Mouse (Mus musculus): ENCODE results near the gene Fosb. TPM values are rescaled to one million over a fixed set of nuclear protein-coding genes. Genes with fewer than 3 reads are reported as not detected.
A peak's percentile ranks its signal among the peaks of the same experiment; 100 is the strongest.

Fosb gene
- total and polyA plus RNA-seq, 2 experiments, result 0.06 to 0.09 TPM

GRCm38 (mm10) chr7:19300501-19301421 lies 9.1 kb downstream of the Fosb start:
- Histone ChIP-seq H3K27me3 (ENCODE audit: control insufficient read depth, insufficient read depth, low read length) (no peaks in the 10 kb centered on the region), H3K36me3 (ENCODE audit: control insufficient read depth, insufficient read depth, low read length) (no peaks in the 10 kb centered on the region), H3K4me3 (ENCODE audit: insufficient read depth, low read depth, low read length) (peak overlapping the region; percentile 55), H3K79me2 (ENCODE audit: control insufficient read depth, insufficient read depth, low read length) (no peaks in the 10 kb centered on the region), H3K9ac (ENCODE audit: low read depth, low read length) (no peak overlapping the region), H3K27ac (replicated peaks; ENCODE audit: insufficient read depth, low read depth, low read length) (no peak overlapping the region), H3K4me1 (ENCODE audit: control insufficient read depth, insufficient read depth, low read length) (no peaks in the 10 kb centered on the region)
- TF ChIP-seq CTCF (IDR thresholded peaks at IDR 0.05; ENCODE audit: low read depth, low read length), result peak; percentile 98
- TF ChIP-seq POLR2A (IDR thresholded peaks at IDR 0.05; ENCODE audit: extremely low read depth, insufficient read depth, low read length), result no peak
- DNase-seq (ENCODE audit: extremely low read depth, low read depth, low spot score), result peak; percentile 83
- under 1% methylated on average over 29 of the region's 29 CpGs for WGBS

- peak; percentile 49 for DNase-seq (ENCODE audit: extremely low read depth, low read depth, low spot score)
- no peaks in the 10 kb centered on the region for H3K79me2 ChIP-seq (ENCODE audit: control insufficient read depth, insufficient read depth, low read length)
- no peak overlapping the region for H3K4me3 ChIP-seq (ENCODE audit: insufficient read depth, low read depth, low read length)
- H3K9ac ChIP-seq (ENCODE audit: low read depth, low read length), result no peak overlapping the region
- 13% methylated on average over 3 of the region's 3 CpGs for WGBS
- H3K27me3 ChIP-seq (ENCODE audit: control insufficient read depth, insufficient read depth, low read length), result no peaks in the 10 kb centered on the region
- H3K27ac ChIP-seq (replicated peaks; ENCODE audit: insufficient read depth, low read depth, low read length), result no peak overlapping the region
- no peaks in the 10 kb centered on the region for H3K36me3 ChIP-seq (ENCODE audit: control insufficient read depth, insufficient read depth, low read length)
- no peaks in the 10 kb centered on the region for H3K4me1 ChIP-seq (ENCODE audit: control insufficient read depth, insufficient read depth, low read length)
- no peak for TF ChIP-seq POLR2A (IDR thresholded peaks at IDR 0.05; ENCODE audit: extremely low read depth, insufficient read depth, low read length)
- TF ChIP-seq CTCF (IDR thresholded peaks at IDR 0.05; ENCODE audit: low read depth, low read length), result peak; percentile 61
Measured at GRCm38 (mm10) chr7:19299194-19299593, 10.7 kb downstream of the Fosb start.

- Histone ChIP-seq H3K27ac (replicated peaks; ENCODE audit: insufficient read depth, low read depth, low read length) (no peak overlapping the region), H3K79me2 (ENCODE audit: control insufficient read depth, insufficient read depth, low read length) (no peaks in the 10 kb centered on the region), H3K36me3 (ENCODE audit: control insufficient read depth, insufficient read depth, low read length) (no peaks in the 10 kb centered on the region), H3K9ac (ENCODE audit: low read depth, low read length) (no peak overlapping the region), H3K4me3 (ENCODE audit: insufficient read depth, low read depth, low read length) (no peak overlapping the region), H3K4me1 (ENCODE audit: control insufficient read depth, insufficient read depth, low read length) (no peaks in the 10 kb centered on the region), H3K27me3 (ENCODE audit: control insufficient read depth, insufficient read depth, low read length) (no peaks in the 10 kb centered on the region)
- TF ChIP-seq POLR2A (IDR thresholded peaks at IDR 0.05; ENCODE audit: extremely low read depth, insufficient read depth, low read length), result no peak
- no peak for TF ChIP-seq CTCF (IDR thresholded peaks at IDR 0.05; ENCODE audit: low read depth, low read length)
- WGBS, result 85% methylated on average over 5 of the region's 5 CpGs
- no peak for DNase-seq (ENCODE audit: extremely low read depth, low read depth, low spot score)
Measured at GRCm38 (mm10) chr7:19297794-19298193, 12.1 kb downstream of the Fosb start.

GRCm38 (mm10) chr7:19297034-19297433 lies 12.8 kb downstream of the Fosb start:
- WGBS, result 89% methylated on average over 6 of the region's 6 CpGs
- H3K4me3 ChIP-seq (ENCODE audit: insufficient read depth, low read depth, low read length), result no peak overlapping the region
- H3K27me3 ChIP-seq (ENCODE audit: control insufficient read depth, insufficient read depth, low read length), result no peaks in the 10 kb centered on the region
- H3K36me3 ChIP-seq (ENCODE audit: control insufficient read depth, insufficient read depth, low read length), result no peaks in the 10 kb centered on the region
- H3K79me2 ChIP-seq (ENCODE audit: control insufficient read depth, insufficient read depth, low read length), result no peaks in the 10 kb centered on the region
- DNase-seq (ENCODE audit: extremely low read depth, low read depth, low spot score), result no peak
- H3K4me1 ChIP-seq (ENCODE audit: control insufficient read depth, insufficient read depth, low read length), result no peaks in the 10 kb centered on the region
- H3K27ac ChIP-seq (replicated peaks; ENCODE audit: insufficient read depth, low read depth, low read length), result no peak overlapping the region
- TF ChIP-seq POLR2A (IDR thresholded peaks at IDR 0.05; ENCODE audit: extremely low read depth, insufficient read depth, low read length) (no peak), CTCF (IDR thresholded peaks at IDR 0.05; ENCODE audit: low read depth, low read length) (no peak)
- no peak overlapping the region for H3K9ac ChIP-seq (ENCODE audit: low read depth, low read length)

- 17% methylated on average over 22 of the region's 22 CpGs for WGBS
- Histone ChIP-seq H3K36me3 (ENCODE audit: control insufficient read depth, insufficient read depth, low read length) (no peaks in the 10 kb centered on the region), H3K79me2 (ENCODE audit: control insufficient read depth, insufficient read depth, low read length) (no peaks in the 10 kb centered on the region)
Measured at GRCm38 (mm10) chr7:19295503-19296185, 14.2 kb downstream of the Fosb start.

More at GRCm38 (mm10) chr7:19295503-19296185, 14.2 kb downstream of the Fosb start:
- H3K27me3 ChIP-seq (ENCODE audit: control insufficient read depth, insufficient read depth, low read length), result no peaks in the 10 kb centered on the region
- H3K27ac ChIP-seq (replicated peaks; ENCODE audit: insufficient read depth, low read depth, low read length), result no peak overlapping the region
- peak overlapping the region; percentile 55; the same call in 1 of the 2 replicates for H3K9ac ChIP-seq (ENCODE audit: low read depth, low read length)
- no peaks in the 10 kb centered on the region for H3K4me1 ChIP-seq (ENCODE audit: control insufficient read depth, insufficient read depth, low read length)
- H3K4me3 ChIP-seq (ENCODE audit: insufficient read depth, low read depth, low read length), result peak overlapping the region; percentile 49; the same call in 1 of the 2 replicates
- TF ChIP-seq CTCF (IDR thresholded peaks at IDR 0.05; ENCODE audit: low read depth, low read length) (peak; percentile 92), POLR2A (IDR thresholded peaks at IDR 0.05; ENCODE audit: extremely low read depth, insufficient read depth, low read length) (no peak)
- peak; percentile 81 for DNase-seq (ENCODE audit: extremely low read depth, low read depth, low spot score)

Data from liver, adult 2 months (tissue).